8 mouse cellular contexts compared by ENCODE assay signal in the genomic region with DNA sequence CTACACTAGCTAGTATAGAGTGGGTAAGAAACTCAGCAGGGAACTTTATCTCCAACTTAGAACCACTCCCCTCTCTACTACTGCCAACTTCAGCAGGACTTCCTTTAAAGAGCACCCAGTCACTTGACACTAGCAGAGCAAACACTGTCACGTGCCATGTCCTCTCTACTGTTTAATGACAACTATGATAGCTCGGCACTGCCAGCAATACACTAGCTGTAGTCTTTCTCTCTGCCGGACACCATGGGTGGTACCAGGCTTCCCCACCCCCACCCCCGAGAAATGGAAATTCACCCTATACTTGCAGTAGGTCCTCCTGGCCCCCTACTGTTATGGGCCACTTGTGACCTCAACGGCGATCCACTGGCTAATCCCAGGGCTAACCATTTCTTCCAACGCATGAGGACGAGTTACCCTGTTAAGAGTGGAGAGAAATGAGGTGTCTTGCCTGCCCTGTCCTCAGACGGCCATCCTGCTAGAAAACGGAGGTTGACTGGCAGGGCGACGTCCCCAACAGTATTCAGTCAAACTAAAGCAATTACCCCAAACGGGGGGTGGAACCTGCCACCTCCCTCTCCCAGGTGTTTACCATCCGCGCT. TPM values are rescaled to one million over a fixed set of nuclear protein-coding genes. Genes with fewer than 3 reads are reported as not detected.
A peak's percentile ranks its signal among the peaks of the same experiment; 100 is the strongest.
DNase-seq lines count a peak whose midpoint lies in the region; ATAC-seq lines count a peak whose summit lies in the region.

No protein-coding gene starts in this region.

- peak overlapping the region; percentile 92 for H3K9ac ChIP-seq in heart, embryonic 12.5 days

- peak overlapping the region; percentile 78 for H3K4me2 ChIP-seq in heart, embryonic 12.5 days

- H3K27ac ChIP-seq in heart, embryonic 12.5 days (ENCODE audit: poor library complexity, severe bottlenecking), result peak overlapping the region; percentile 98

- H3K4me1 ChIP-seq in heart, embryonic 12.5 days (replicated peaks), result peaks cover 15% of the 10 kb centered on the region

- intact Hi-C loops in gastrocnemius, postnatal 14 days (cut with DNase I; ENCODE audit: low total_unique reads), result no loop called here

- H3K4me3 ChIP-seq in heart, embryonic 12.5 days, result peak overlapping the region; percentile 76

- ATAC-seq in heart, embryonic 12.5 days (ENCODE audit: insufficient number of reproducible peaks, low FRiP score), result peak; percentile 77
- peak; percentile 61 for ATAC-seq in megakaryocyte, adult 5-6 weeks (ENCODE audit: poor library complexity, severe bottlenecking)

- H3K27me3 ChIP-seq in heart, embryonic 12.5 days (replicated peaks), result no peaks in the 10 kb centered on the region

- no peaks in the 10 kb centered on the region for H3K9me3 ChIP-seq in heart, embryonic 12.5 days (replicated peaks)

- DNase-seq in spleen, postnatal 36 days (ENCODE audit: low spot score in 2 of 2), result peak; percentile 58
- DNase-seq in spleen, postnatal 14 days (ENCODE audit: low spot score in 2 of 2), result no peak
- DNase-seq in c-Kit-positive CD71-negative TER-119-negative erythroid progenitor cells, embryonic 14.5 days (ENCODE audit: low read depth), result peak; percentile 38
- peak; percentile 42 for DNase-seq in kidney, postnatal 10 days
- DNase-seq in layer of hippocampus, postnatal 36 days, result no peak
- no peak for DNase-seq in gastrocnemius, postnatal 14 days

- peaks cover 37% of the 10 kb centered on the region for H3K36me3 ChIP-seq in heart, embryonic 12.5 days

- WGBS in heart, embryonic 12.5 days, result under 1% methylated on average over 15 of the region's 15 CpGs

RNA-seq across cellular contexts. Expression of gene Flcn, which starts 0.6 kb away (rescaled TPM):
- polyA plus RNA-seq in heart, embryonic 12.5 days (2016; fragmentation: Nextera tagmentation; extraction: Ambion mirVana), result 25.1 and 26.5 TPM in 2 replicates
- total RNA-seq in megakaryocyte, adult 5-6 weeks (2015), result 11.3 and 11.4 TPM in 2 replicates
- 19.9 and 25.3 TPM in 2 replicates for total RNA-seq in megakaryocyte, adult 5-6 weeks (2017)
- total RNA-seq in layer of hippocampus, postnatal 36 days (2021), result 10 to 100 TPM; 41.2 to 44.3 TPM
- 10 to 100 TPM; 22.3 to 27.4 TPM for total RNA-seq in gastrocnemius, postnatal 14 days (2021)

RNA-seq across cellular contexts. Expression of gene Pld6, which starts 21.7 kb away (rescaled TPM):
- 3.9 and 4.6 TPM in 2 replicates for polyA plus RNA-seq in heart, embryonic 12.5 days (2016; fragmentation: Nextera tagmentation; extraction: Ambion mirVana)
- total RNA-seq in megakaryocyte, adult 5-6 weeks (2015), result not detected in 2 replicates
- not detected in 2 replicates for total RNA-seq in megakaryocyte, adult 5-6 weeks (2017)
- total RNA-seq in layer of hippocampus, postnatal 36 days (2021), result under 1 TPM; 0.20 to 0.28 TPM
- total RNA-seq in gastrocnemius, postnatal 14 days (2021), result under 1 TPM in 1 of 2 experiments, not detected in 1; 0.12 TPM

RNA-seq across cellular contexts. Expression of gene Nt5m, which starts 30.1 kb away (rescaled TPM):
- 35.7 and 36.2 TPM in 2 replicates for polyA plus RNA-seq in heart, embryonic 12.5 days (2016; fragmentation: Nextera tagmentation; extraction: Ambion mirVana)
- 9.9 and 13.1 TPM in 2 replicates for total RNA-seq in megakaryocyte, adult 5-6 weeks (2015)
- total RNA-seq in megakaryocyte, adult 5-6 weeks (2017), result 7.7 and 11.3 TPM in 2 replicates
- total RNA-seq in layer of hippocampus, postnatal 36 days (2021), result 10 to 100 TPM; 59.2 to 62.3 TPM
- 10 to 100 TPM; 17.7 to 17.9 TPM for total RNA-seq in gastrocnemius, postnatal 14 days (2021)

RNA-seq across cellular contexts. Expression of gene Cops3, which starts 30.5 kb away (rescaled TPM):
- 158 and 163 TPM in 2 replicates for polyA plus RNA-seq in heart, embryonic 12.5 days (2016; fragmentation: Nextera tagmentation; extraction: Ambion mirVana)
- total RNA-seq in megakaryocyte, adult 5-6 weeks (2015), result 88.2 and 94.6 TPM in 2 replicates
- 90.2 and 100 TPM in 2 replicates for total RNA-seq in megakaryocyte, adult 5-6 weeks (2017)
- 10 to 100 TPM; 75.7 to 80.4 TPM for total RNA-seq in layer of hippocampus, postnatal 36 days (2021)
- 10 to 100 TPM; 62.1 to 65.6 TPM for total RNA-seq in gastrocnemius, postnatal 14 days (2021)

Comparison
In these comparisons a context has a peak if more than half of its experiments do, and no peak if none do; other contexts are left out.
1. DNase-seq: peak in spleen, postnatal 36 days (2 of 2), c-Kit-positive CD71-negative TER-119-negative erythroid progenitor cells, embryonic 14.5 days (single experiment) and kidney, postnatal 10 days (single experiment); none in spleen, postnatal 14 days (0 of 2), layer of hippocampus, postnatal 36 days (0 of 2) and gastrocnemius, postnatal 14 days (single experiment).